Mouse (Mus musculus): ENCODE measurements around the gene Zdbf2. TPM values are rescaled to one million over a fixed set of nuclear protein-coding genes. Genes with fewer than 3 reads are reported as not detected.

The Zdbf2 gene
- polyA plus RNA-seq (2015; fragmentation: Nextera tagmentation; extraction: Ambion mirVana): 40.9 and 52.5 TPM in 2 replicates

GRCm38 (mm10) chr1:63272741-63273338, at the start of gene Zdbf2:
Zdbf2 (plus strand) TSS chr1:63273265.
- Histone ChIP-seq H3K4me1 (no peaks in the 10 kb centered on the region), H3K9me3 (no peaks in the 10 kb centered on the region), H3K9ac (peak within 1 kb of the TSS; percentile 67), H3K4me3 (peak within 1 kb of the TSS; percentile 60), H3K36me3 (replicated peaks) (no peaks in the 10 kb centered on the region), H3K27me3 (replicated peaks) (peaks cover 35% of the 10 kb centered on the region), H3K4me2 (peak within 1 kb of the TSS; percentile 56), H3K27ac (peak within 1 kb of the TSS; percentile 81)
- 1% methylated on average over 47 of the region's 49 CpGs for WGBS
- ATAC-seq (replicated peaks): peak; percentile 95

GRCm38 (mm10) chr1:63225009-63225408, 48.1 kb upstream of the Zdbf2 start:
- no peak overlapping the region for H3K4me2 ChIP-seq
- no peak overlapping the region for H3K9ac ChIP-seq
- no peaks in the 10 kb centered on the region for H3K27me3 ChIP-seq (replicated peaks)
- no peak overlapping the region for H3K4me3 ChIP-seq
- no peaks in the 10 kb centered on the region for H3K4me1 ChIP-seq
- no peaks in the 10 kb centered on the region for H3K9me3 ChIP-seq
- no peak for ATAC-seq (replicated peaks)
- 83% methylated on average over 4 of the region's 4 CpGs for whole genome bisulfite sequencing
- no peaks in the 10 kb centered on the region for H3K36me3 ChIP-seq (replicated peaks)
- H3K27ac ChIP-seq: no peak overlapping the region

- Histone ChIP-seq H3K4me3 (no peak overlapping the region), H3K27me3 (replicated peaks) (no peaks in the 10 kb centered on the region), H3K27ac (no peak overlapping the region), H3K36me3 (replicated peaks) (no peaks in the 10 kb centered on the region), H3K9me3 (no peaks in the 10 kb centered on the region), H3K9ac (no peak overlapping the region), H3K4me1 (no peaks in the 10 kb centered on the region), H3K4me2 (no peak overlapping the region)
- WGBS: 14% methylated on average over 7 of the region's 7 CpGs
- no peak for ATAC-seq (replicated peaks)
Observed at GRCm38 (mm10) chr1:63225890-63226289, 47.2 kb upstream of the Zdbf2 start.

- no peak for ATAC-seq (replicated peaks)
- 86% methylated on average over 5 of the region's 5 CpGs for WGBS
- Histone ChIP-seq H3K27ac (no peak overlapping the region), H3K27me3 (replicated peaks) (no peaks in the 10 kb centered on the region), H3K9me3 (no peaks in the 10 kb centered on the region), H3K9ac (no peak overlapping the region), H3K4me2 (no peak overlapping the region), H3K4me1 (no peaks in the 10 kb centered on the region), H3K36me3 (replicated peaks) (no peaks in the 10 kb centered on the region), H3K4me3 (no peak overlapping the region)
Observed at GRCm38 (mm10) chr1:63227241-63227640, 45.8 kb upstream of the Zdbf2 start.

GRCm38 (mm10) chr1:63237371-63237770, 35.7 kb upstream of the Zdbf2 start:
- Histone ChIP-seq H3K36me3 (replicated peaks) (no peaks in the 10 kb centered on the region), H3K27ac (no peak overlapping the region), H3K4me3 (no peak overlapping the region), H3K9me3 (no peaks in the 10 kb centered on the region), H3K9ac (no peak overlapping the region), H3K27me3 (replicated peaks) (no peaks in the 10 kb centered on the region), H3K4me1 (peaks cover 12% of the 10 kb centered on the region; the same call in 1 of the 2 replicates), H3K4me2 (no peak overlapping the region)
- ATAC-seq (replicated peaks): peak; percentile 63
- 6% methylated on average over 5 of the region's 5 CpGs for WGBS

GRCm38 (mm10) chr1:63239305-63239704, 33.8 kb upstream of the Zdbf2 start:
- Histone ChIP-seq H3K9ac (no peak overlapping the region), H3K4me3 (no peak overlapping the region), H3K36me3 (replicated peaks) (no peaks in the 10 kb centered on the region), H3K27ac (no peak overlapping the region), H3K9me3 (no peaks in the 10 kb centered on the region), H3K4me2 (no peak overlapping the region), H3K27me3 (replicated peaks) (0 out of 2 replicates have a peak, but pooled peaks cover 3% of the 10 kb centered on the region), H3K4me1 (peaks cover 12% of the 10 kb centered on the region; the same call in 1 of the 2 replicates)
- no peak for ATAC-seq (replicated peaks)
- WGBS: 58% methylated on average over 4 of the region's 4 CpGs

- Histone ChIP-seq H3K27me3 (replicated peaks) (0 out of 2 replicates have a peak, but pooled peaks cover 3% of the 10 kb centered on the region), H3K9me3 (no peaks in the 10 kb centered on the region), H3K4me1 (peaks cover 12% of the 10 kb centered on the region; the same call in 1 of the 2 replicates), H3K9ac (no peak overlapping the region), H3K4me2 (no peak overlapping the region), H3K36me3 (replicated peaks) (no peaks in the 10 kb centered on the region), H3K27ac (no peak overlapping the region), H3K4me3 (no peak overlapping the region)
- 89% methylated on average over 8 of the region's 8 CpGs for WGBS
- no peak for ATAC-seq (replicated peaks)
Observed at GRCm38 (mm10) chr1:63239751-63240150, 33.3 kb upstream of the Zdbf2 start.

- Histone ChIP-seq H3K27ac (no peak overlapping the region), H3K27me3 (replicated peaks) (peaks cover 18% of the 10 kb centered on the region), H3K9ac (no peak overlapping the region), H3K36me3 (replicated peaks) (no peaks in the 10 kb centered on the region), H3K9me3 (no peaks in the 10 kb centered on the region), H3K4me2 (no peak overlapping the region), H3K4me3 (no peak overlapping the region), H3K4me1 (peaks cover 6% of the 10 kb centered on the region)
- 63% methylated on average over 4 of the region's 4 CpGs for WGBS
- ATAC-seq (replicated peaks): no peak
Observed at GRCm38 (mm10) chr1:63243854-63244253, 29.2 kb upstream of the Zdbf2 start.

- Histone ChIP-seq H3K27ac (peak overlapping the region; percentile 78; the same call in 1 of the 2 replicates), H3K4me2 (peak overlapping the region; percentile 53), H3K27me3 (replicated peaks) (peaks cover 45% of the 10 kb centered on the region), H3K4me3 (peak overlapping the region; percentile 17; the same call in 1 of the 2 replicates), H3K9ac (no peak overlapping the region), H3K4me1 (peaks cover 6% of the 10 kb centered on the region), H3K9me3 (no peaks in the 10 kb centered on the region), H3K36me3 (replicated peaks) (no peaks in the 10 kb centered on the region)
- peak; percentile 87 for ATAC-seq (replicated peaks)
- under 1% methylated on average over 16 of the region's 16 CpGs for WGBS
Observed at GRCm38 (mm10) chr1:63246862-63247521, 26.1 kb upstream of the Zdbf2 start.

- peak; percentile 73 for ATAC-seq (replicated peaks)
- Histone ChIP-seq H3K27ac (peak overlapping the region; percentile 78), H3K27me3 (replicated peaks) (peaks cover 46% of the 10 kb centered on the region), H3K4me2 (peak overlapping the region; percentile 53), H3K9ac (peak overlapping the region; percentile 30), H3K9me3 (no peaks in the 10 kb centered on the region), H3K4me1 (peaks cover 6% of the 10 kb centered on the region), H3K36me3 (replicated peaks) (no peaks in the 10 kb centered on the region), H3K4me3 (peak overlapping the region; percentile 26)
- under 1% methylated on average over 18 of the region's 18 CpGs for WGBS
Observed at GRCm38 (mm10) chr1:63247831-63248359, 25.2 kb upstream of the Zdbf2 start.

- H3K4me3 ChIP-seq: peak overlapping the region; percentile 26
- H3K9me3 ChIP-seq: no peaks in the 10 kb centered on the region
- H3K9ac ChIP-seq: peak overlapping the region; percentile 30
- H3K36me3 ChIP-seq (replicated peaks): no peaks in the 10 kb centered on the region
- WGBS: 1% methylated on average over 44 of the region's 44 CpGs
- peaks cover 46% of the 10 kb centered on the region for H3K27me3 ChIP-seq (replicated peaks)
- ATAC-seq (replicated peaks): no peak
- H3K4me1 ChIP-seq: peaks cover 6% of the 10 kb centered on the region
- peak overlapping the region; percentile 53 for H3K4me2 ChIP-seq
- H3K27ac ChIP-seq: peak overlapping the region; percentile 78
Observed at GRCm38 (mm10) chr1:63248360-63248851, 24.7 kb upstream of the Zdbf2 start.

- Histone ChIP-seq H3K9me3 (no peaks in the 10 kb centered on the region), H3K36me3 (replicated peaks) (no peaks in the 10 kb centered on the region), H3K9ac (no peak overlapping the region), H3K4me3 (no peak overlapping the region), H3K27ac (no peak overlapping the region), H3K4me1 (peaks cover 6% of the 10 kb centered on the region), H3K4me2 (no peak overlapping the region), H3K27me3 (replicated peaks) (peaks cover 48% of the 10 kb centered on the region)
- no peak for ATAC-seq (replicated peaks)
- 49% methylated on average over 4 of the region's 4 CpGs for WGBS
Observed at GRCm38 (mm10) chr1:63249261-63249660, 23.8 kb upstream of the Zdbf2 start.

All from midbrain, embryonic 15.5 days (tissue).